Mouse (Mus musculus) natural killer cell, adult 2 months (primary cell): ENCODE data around the gene Fam151b.

Experiments used
- DNase-seq, 2 experiments: peaks; one replicate each; pipeline ENCODE4 v3.0.0; 2022; ENCODE audit warnings: low spot score in 2 of 2

The Fam151b gene

GRCm38 (mm10) chr13:92419630-92420029 is 64.2 kb downstream of the Fam151b start:
- DNase-seq, result no peak

GRCm38 (mm10) chr13:92410486-92410885 is 73.3 kb downstream of the Fam151b start:
- no peak for DNase-seq

GRCm38 (mm10) chr13:92403496-92403895 is 80.3 kb downstream of the Fam151b start:
- no peak for DNase-seq

- no peak for DNase-seq
Observed at GRCm38 (mm10) chr13:92402063-92402462, 81.8 kb downstream of the Fam151b start.
